Mouse (Mus musculus) forebrain, postnatal 0 days (tissue): ENCODE measurements at regions not wholly inside any gene's neighbourhood (a gene's known extent, or its start where the extent isn't known, plus 50 kb on each side); places are given as distances from the start of the nearest gene placed in this dataset.

Experiments used
- ATAC-seq: fragments of 200-750 bp; cut with Nextera tagmentation; 2 replicates; pipeline ENCODE4 v1.8.0; 2017; ENCODE audit warnings: mild to moderate bottlenecking, moderate library complexity
- DNase-seq: peaks from one replicate; pipeline ENCODE4 v3.0.0-alpha.2; 2015
- H3K27ac ChIP-seq: fragments of 300-500 bp; sonication (generic); 2 replicates; pipeline ENCODE4 v1.5.1; 2014; ENCODE audit warnings: low read depth, mild to moderate bottlenecking, antibody characterized with exemption, low read length, moderate library complexity, mixed read lengths
- H3K27me3 ChIP-seq: fragments of 300-500 bp; sonication (generic); 2 replicates; pipeline ENCODE4 v1.6.1; 2014; ENCODE audit warnings: mild to moderate bottlenecking, low read length, mixed read lengths; ENCODE audit not compliant: insufficient read depth
- H3K36me3 ChIP-seq: fragments of 300-500 bp; sonication (generic); 2 replicates; pipeline ENCODE4 v1.6.1; 2014; ENCODE audit warnings: mild to moderate bottlenecking, moderate library complexity; ENCODE audit not compliant: insufficient read depth
- H3K4me1 ChIP-seq: fragments of 300-500 bp; sonication (generic); 2 replicates; pipeline ENCODE4 v1.6.1; 2014; ENCODE audit warnings: antibody characterized with exemption; ENCODE audit not compliant: insufficient read depth
- H3K4me2 ChIP-seq: fragments of 300-500 bp; sonication (generic); 2 replicates; pipeline ENCODE4 v1.6.1; 2014; ENCODE audit warnings: low read depth, mild to moderate bottlenecking, moderate library complexity
- H3K4me3 ChIP-seq: fragments of 300-500 bp; sonication (generic); 2 replicates; pipeline ENCODE4 v1.5.1; 2014; ENCODE audit warnings: low read depth, low read length, mixed read lengths
- H3K9ac ChIP-seq: fragments of 300-500 bp; sonication (generic); 2 replicates; pipeline ENCODE4 v1.6.1; 2014; ENCODE audit warnings: mild to moderate bottlenecking
- H3K9me3 ChIP-seq: fragments of 300-500 bp; sonication (generic); 2 replicates; pipeline ENCODE4 v1.6.1; 2016; ENCODE audit warnings: low read length
- CTCF ChIP-seq: sonication (generic); IDR thresholded peaks from 2 replicates; pipeline ENCODE4 v1.5.1; 2016; ENCODE audit warnings: antibody characterized with exemption, control low read depth, low read depth
- WGBS: fragments of 180-500 bp; shearing (Covaris S2); extraction: QIAGEN DNeasy Blood & Tissue Kit; methylation state at CpG from one replicate; pipeline ENCODE4 v1.1.7; 2014; 5-methylcytosine and 5-hydroxymethylcytosine counted together

DNA sequence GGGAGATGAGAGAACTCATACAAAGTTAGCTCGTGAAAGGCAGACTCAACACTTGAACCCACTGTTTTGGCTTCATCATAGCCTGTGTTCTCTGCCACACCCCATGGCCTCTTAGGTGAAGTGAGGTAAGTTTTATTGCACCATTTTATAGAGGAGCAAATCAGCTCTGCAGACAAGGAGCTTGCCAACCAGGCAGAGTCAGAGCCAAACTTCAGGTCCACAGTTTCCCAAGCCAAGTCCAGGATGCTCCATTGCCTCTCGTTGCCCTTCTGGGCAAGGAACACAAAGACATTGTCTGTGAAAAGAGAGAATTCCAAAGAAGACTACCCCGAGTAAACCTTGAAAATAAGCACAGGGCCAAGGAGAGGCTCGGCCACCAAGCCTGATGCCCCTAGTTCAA is 93.4 kb upstream of the Nckap5 start:
- Histone ChIP-seq H3K4me3 (no peak overlapping the region), H3K9me3 (no peaks in the 10 kb centered on the region), H3K36me3 (no peaks in the 10 kb centered on the region), H3K9ac (no peak overlapping the region), H3K4me2 (no peak overlapping the region), H3K27ac (no peak overlapping the region), H3K27me3 (no peaks in the 10 kb centered on the region), H3K4me1 (peaks cover 14% of the 10 kb centered on the region; the same call in 1 of the 2 replicates)
- ATAC-seq: no peak
- DNase-seq: no peak
- 73% methylated on average over 4 of the region's 4 CpGs for WGBS
- no peak for TF ChIP-seq CTCF

DNA sequence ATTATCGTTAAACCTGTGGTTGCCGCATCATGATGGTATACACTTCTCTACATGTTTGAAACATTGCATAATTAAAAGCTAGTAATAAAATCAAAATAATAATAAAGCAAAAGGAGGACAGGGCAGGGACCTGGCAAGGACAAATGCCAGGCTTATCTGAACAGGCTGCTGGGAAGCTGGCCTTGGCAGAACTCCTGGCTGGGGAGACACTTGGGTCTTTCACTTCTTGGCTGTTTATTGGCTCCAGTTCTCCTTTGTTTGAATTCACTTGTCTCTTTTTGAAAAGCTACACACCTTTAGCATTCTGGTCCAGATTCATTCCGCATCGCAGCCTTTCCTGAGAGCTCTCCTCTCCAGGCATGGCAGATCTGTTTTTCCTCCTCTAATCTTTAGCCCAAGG is 91.6 kb upstream of the Nckap5 start:
- no peak overlapping the region for H3K4me3 ChIP-seq
- no peaks in the 10 kb centered on the region for H3K36me3 ChIP-seq
- H3K9me3 ChIP-seq: no peaks in the 10 kb centered on the region
- no peak for DNase-seq
- no peak for TF ChIP-seq CTCF
- no peak for ATAC-seq
- H3K4me2 ChIP-seq: no peak overlapping the region
- no peaks in the 10 kb centered on the region for H3K27me3 ChIP-seq
- H3K9ac ChIP-seq: no peak overlapping the region
- no peak overlapping the region for H3K27ac ChIP-seq
- H3K4me1 ChIP-seq: 0 out of 2 replicates have a peak, but pooled peaks cover 9% of the 10 kb centered on the region
- 52% methylated on average over 4 of the region's 4 CpGs for WGBS

DNA sequence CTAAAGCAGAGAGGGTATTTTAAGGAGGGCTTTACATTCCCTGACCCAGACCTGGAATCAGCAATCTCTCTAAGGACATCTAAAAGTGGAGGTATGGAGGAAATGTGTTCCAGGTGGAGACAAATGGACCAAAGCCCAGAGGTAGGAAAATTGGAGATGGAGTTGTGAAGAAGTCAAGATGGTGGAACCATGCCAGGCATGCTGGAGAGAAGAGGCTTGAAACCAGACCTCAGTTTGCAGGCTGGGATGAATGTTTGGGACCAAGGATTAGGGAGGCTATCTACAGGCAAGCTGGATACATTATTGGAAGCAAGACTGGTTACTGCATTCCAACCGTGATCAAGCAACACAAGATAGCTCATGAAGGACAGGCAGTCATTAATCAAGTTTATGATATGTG is 88.3 kb upstream of the Nckap5 start:
- Histone ChIP-seq H3K4me2 (no peak overlapping the region), H3K4me1 (0 out of 2 replicates have a peak, but pooled peaks cover 6% of the 10 kb centered on the region), H3K9ac (no peak overlapping the region), H3K36me3 (no peaks in the 10 kb centered on the region), H3K9me3 (no peaks in the 10 kb centered on the region), H3K4me3 (no peak overlapping the region), H3K27me3 (no peaks in the 10 kb centered on the region), H3K27ac (no peak overlapping the region)
- TF ChIP-seq CTCF: no peak
- WGBS: 90% methylated on average over 1 of the region's 1 CpGs
- ATAC-seq (no peak), DNase-seq (no peak)

DNA sequence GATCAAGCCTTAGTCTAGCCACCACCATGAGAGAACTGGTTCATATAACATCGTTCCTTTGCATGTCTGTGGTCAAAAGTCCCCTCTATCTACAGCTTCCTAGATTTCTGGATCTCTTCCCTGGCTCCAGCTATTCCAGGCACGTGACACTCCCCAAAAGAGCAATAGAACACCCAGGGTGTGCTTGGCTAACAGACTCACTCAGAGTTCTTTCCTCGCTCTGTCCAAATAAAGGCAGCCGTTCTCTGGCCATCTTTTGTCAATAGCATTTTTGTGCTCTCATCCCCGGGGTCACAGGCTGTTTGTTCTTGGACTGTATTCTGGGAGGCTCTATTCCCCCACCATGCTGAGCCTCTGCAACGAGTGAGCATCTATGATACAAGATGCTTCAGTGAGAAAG is 87.3 kb upstream of the Nckap5 start:
- no peak for TF ChIP-seq CTCF

DNA sequence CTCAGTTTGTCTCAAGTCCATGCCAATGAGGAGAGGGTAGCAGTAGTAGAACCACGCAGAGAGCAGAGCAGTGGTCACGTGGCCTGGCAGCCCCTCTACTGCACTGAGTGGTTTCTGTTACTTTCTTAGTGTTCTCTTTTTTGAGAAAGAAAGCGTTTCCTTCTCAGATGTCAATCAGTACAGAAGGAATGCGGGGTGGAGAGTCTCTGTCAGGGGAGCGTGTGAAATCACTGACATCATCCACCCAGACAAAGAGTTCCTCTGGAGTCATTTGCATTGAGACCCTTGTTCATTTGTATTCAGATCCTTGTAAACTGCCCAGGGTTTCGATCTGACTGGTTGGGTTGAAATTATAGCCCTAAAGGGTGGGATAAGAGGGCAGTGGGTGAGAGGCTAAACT is 85.8 kb upstream of the Nckap5 start:
- no peak overlapping the region for H3K27ac ChIP-seq
- no peak overlapping the region for H3K4me2 ChIP-seq
- no peak for DNase-seq
- no peak for TF ChIP-seq CTCF
- H3K27me3 ChIP-seq: no peaks in the 10 kb centered on the region
- H3K4me1 ChIP-seq: no peaks in the 10 kb centered on the region
- H3K36me3 ChIP-seq: no peaks in the 10 kb centered on the region
- H3K4me3 ChIP-seq: no peak overlapping the region
- peak; percentile 48 for ATAC-seq
- H3K9me3 ChIP-seq: no peaks in the 10 kb centered on the region
- H3K9ac ChIP-seq: no peak overlapping the region
- 20% methylated on average over 6 of the region's 6 CpGs for WGBS

More for the DNA sequence above, 87.3 kb upstream of the Nckap5 start:
- Histone ChIP-seq H3K9ac (no peak overlapping the region), H3K27me3 (no peaks in the 10 kb centered on the region), H3K27ac (no peak overlapping the region), H3K36me3 (no peaks in the 10 kb centered on the region), H3K4me1 (0 out of 2 replicates have a peak, but pooled peaks cover 6% of the 10 kb centered on the region), H3K9me3 (no peaks in the 10 kb centered on the region), H3K4me3 (no peak overlapping the region), H3K4me2 (no peak overlapping the region)
- peak; percentile 36 for DNase-seq
- WGBS: 26% methylated on average over 6 of the region's 6 CpGs
- ATAC-seq: no peak

DNA sequence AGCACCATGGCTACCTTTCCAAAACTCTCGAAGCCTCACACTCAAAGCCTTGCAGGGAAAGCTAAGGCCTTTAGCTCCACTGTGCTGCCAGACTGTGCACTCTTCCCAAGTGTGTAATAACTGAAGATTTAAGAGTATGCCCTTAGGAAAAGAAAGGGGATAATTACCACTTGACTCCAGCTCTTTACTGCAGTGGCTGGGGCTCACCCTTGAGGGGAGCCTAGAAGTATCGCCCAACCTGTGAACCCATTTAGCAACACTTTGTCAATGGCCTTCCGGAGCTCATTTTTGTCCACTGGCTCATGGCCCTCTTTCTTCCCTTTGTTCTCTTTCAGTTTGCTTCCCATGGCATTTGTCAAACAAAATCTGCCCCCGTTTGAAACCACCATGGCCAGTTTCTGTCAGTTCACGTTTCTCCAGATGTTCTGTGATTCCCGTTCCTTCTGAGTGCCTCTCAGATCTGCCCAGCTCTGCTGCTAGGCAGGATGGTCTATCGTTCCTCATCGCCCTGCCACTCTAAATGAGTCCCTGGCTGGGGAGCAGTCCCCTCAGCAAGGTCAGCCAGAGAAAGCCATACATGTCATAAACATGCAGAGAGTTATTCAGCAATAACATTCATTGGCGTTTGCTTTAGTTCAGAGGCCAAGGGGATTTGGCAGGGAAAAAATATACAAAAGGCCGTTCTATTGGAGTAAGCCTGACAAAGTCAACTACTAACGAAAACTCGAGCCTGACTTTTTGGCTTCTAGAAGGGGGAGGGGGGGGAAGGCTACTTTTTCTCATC is 80.9 kb upstream of the Nckap5 start:
- ATAC-seq (no peak), DNase-seq (no peak)
- no peak overlapping the region for H3K9ac ChIP-seq
- H3K4me3 ChIP-seq: no peak overlapping the region
- 72% methylated on average over 12 of the region's 12 CpGs for WGBS
- no peaks in the 10 kb centered on the region for H3K36me3 ChIP-seq
- H3K27ac ChIP-seq: no peak overlapping the region
- H3K4me1 ChIP-seq: no peaks in the 10 kb centered on the region
- no peak overlapping the region for H3K4me2 ChIP-seq
- H3K9me3 ChIP-seq: no peaks in the 10 kb centered on the region
- no peaks in the 10 kb centered on the region for H3K27me3 ChIP-seq
- no peak for TF ChIP-seq CTCF

DNA sequence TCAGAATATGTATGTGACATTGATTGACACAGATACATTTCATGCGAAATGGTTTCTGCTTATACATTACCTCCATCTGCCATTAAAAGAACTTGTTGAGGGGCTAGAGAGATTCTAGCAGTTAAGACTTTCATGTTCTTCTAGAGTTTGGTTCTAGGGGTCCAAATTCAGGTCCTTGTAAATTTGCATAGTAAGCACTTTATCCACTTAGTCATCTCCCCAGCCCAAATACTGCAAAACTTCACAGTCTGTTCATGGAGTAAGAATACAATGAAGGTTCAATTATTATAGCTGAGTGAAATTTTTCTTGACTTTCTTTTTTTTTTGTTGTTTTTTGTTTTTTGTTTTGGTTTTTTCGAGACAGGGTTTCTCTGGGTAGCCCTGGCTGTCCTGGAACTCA is 76.8 kb upstream of the Nckap5 start:
- H3K4me2 ChIP-seq: no peak overlapping the region
- H3K9me3 ChIP-seq: no peaks in the 10 kb centered on the region
- H3K27ac ChIP-seq: no peak overlapping the region
- H3K27me3 ChIP-seq: no peaks in the 10 kb centered on the region
- no peaks in the 10 kb centered on the region for H3K4me1 ChIP-seq
- DNase-seq: no peak
- no peak overlapping the region for H3K4me3 ChIP-seq
- H3K36me3 ChIP-seq: no peaks in the 10 kb centered on the region
- no peak for ATAC-seq
- H3K9ac ChIP-seq: no peak overlapping the region
- TF ChIP-seq CTCF: no peak
- whole genome bisulfite sequencing: 82% methylated on average over 2 of the region's 2 CpGs
